Mouse (Mus musculus): ENCODE data around the gene Vwa5b1.

Vwa5b1 gene

GRCm38 (mm10) chr4:138635428-138636145, at the start of gene Vwa5b1:
Gene Vwa5b1 (minus strand): TSS chr4:138635884.
- no peak for DNase-seq

DNA sequence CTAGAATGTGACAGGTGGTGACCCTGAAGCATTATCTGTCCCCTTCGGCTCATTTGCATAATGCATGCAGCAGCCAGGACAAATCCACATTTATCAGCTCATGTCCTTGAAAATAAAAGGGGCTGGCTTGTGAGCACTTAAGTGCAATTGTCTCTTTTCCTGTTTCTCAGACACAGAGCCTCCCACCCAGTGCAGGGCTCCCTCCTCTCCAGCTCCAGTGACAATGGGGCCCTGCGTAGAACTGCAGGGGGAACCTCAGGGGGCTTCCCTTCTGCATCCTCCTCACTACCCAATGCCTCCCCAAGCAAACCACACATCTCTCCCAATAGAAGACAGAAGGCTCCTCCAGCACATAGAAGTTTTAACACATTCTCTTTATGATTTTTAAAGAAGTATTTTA, 47.1 kb upstream of the Vwa5b1 start:
- no peak for DNase-seq

DNA sequence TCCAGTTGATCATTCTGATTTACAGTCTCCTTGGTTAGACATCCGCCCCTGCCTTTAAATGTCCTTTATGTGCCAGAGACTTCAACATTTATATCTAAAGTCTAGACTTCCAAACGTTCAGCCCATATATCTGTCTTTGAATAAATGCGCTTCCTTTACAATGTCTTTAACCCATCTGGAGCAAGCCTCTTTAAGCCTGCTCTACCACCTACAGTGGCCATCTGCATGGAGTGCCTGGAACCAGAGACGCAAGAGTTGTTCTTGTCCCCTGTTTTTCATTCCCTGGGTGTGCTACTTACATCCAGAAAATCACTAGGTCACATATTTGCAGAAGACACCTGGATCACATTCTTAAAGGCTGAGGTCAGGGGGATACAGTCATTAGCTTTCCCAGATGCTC, 44.4 kb upstream of the Vwa5b1 start:
- no peak for DNase-seq

DNA sequence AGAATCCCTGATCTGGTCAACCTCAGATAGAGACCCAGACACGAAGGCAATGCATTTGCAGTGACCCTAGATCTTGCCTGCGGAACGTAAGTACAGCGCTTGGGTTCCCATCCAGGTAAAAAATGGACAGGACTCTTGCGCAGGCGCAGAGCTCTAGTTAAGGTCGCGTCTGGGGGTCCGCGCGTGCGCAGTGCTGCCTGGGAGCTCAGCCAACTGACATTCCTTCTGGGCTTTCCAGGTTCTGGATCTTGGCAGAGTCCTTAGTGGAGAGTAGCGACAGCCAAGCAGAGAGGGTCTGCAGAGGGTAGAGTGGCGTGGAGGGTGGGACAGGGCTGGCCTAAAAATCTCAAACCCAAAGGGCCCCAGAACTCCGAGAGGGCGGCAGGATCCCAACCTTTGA, 41.9 kb upstream of the Vwa5b1 start:
- peak; percentile 27 for DNase-seq

- DNase-seq, result peak; percentile 75
Observed at GRCm38 (mm10) chr4:138676480-138676879, 40.8 kb upstream of the Vwa5b1 start.

DNA sequence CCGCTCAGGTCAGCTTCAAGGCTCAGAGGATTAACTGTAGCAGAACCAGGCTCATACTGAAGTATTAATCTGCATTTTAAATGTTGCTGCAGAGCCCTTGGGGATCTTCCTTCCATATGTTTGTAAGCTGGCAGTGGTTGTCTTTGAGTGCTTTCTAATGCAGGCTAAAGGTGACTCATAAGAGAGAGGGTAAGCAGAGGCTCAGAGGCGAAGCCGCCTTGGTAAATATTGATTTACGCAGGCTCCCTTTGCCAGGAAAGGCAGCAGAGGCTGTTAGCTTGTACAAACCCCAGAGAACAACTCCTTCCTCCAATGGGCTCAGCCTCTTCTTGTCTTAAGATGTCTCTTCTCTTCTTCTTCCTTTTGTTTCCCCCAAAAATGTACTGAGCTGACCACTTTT, 36.5 kb upstream of the Vwa5b1 start:
- no peak for DNase-seq

DNA sequence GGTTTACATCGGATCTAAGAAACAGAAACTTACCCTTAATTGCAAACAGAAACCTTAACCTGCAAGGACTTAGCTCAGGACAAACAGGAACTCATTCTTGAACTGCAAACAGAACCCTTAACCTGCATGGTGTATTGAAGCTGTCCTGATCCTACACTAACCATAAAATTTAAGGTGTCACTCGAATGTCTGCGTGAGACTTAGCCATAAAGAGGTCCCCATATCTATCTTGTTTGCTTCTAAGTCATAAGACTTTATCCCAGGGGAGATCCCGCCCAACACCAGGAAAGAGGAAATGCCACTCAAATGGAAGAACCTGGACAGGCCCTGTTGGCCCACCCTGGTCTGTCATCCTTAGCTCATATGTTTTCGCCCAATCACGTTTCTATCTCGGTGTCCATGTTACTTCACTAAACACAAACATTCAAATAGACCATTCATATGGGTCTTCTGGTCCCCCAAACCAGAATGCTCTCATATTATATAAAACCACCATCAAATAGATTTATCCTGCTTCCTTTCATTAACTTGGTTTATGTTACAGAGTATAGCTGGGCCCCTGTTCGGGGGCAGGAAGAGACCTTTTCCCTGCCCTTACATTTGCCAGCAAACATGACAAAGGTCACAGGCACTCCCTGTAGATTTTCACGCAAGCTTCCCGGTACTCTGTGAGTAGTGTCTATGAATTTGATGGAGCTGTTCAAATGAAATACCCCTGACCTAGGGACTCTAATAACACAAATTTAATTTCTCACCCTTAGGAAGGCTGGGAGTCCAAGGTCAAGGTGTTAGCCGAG, 34.6 kb upstream of the Vwa5b1 start:
- DNase-seq, result no peak

- peak; percentile 18 for DNase-seq
Observed at GRCm38 (mm10) chr4:138666521-138666920, 30.8 kb upstream of the Vwa5b1 start.

- DNase-seq, result no peak
Observed at GRCm38 (mm10) chr4:138659936-138660602, 24.4 kb upstream of the Vwa5b1 start.

DNA sequence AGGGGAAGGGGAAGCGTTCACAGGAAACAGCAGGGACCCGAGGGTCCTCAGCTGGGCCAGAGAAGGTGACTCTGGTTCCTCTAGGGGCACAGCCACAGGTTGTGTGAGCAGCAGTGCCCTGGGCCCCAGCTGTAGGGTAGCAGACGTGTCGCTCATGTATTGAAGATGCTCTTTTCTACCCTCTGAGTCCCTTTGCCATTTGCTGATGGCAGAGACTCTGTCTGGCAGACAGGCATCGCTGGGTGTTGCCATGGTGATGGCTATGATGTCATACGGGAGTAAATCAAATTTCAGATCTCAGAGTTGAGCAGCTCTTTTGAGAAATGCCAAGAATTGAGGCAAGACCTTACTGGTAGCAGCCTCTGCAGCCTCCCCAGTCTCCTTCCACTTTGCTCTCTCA, 17.4 kb upstream of the Vwa5b1 start:
- no peak for DNase-seq

- no peak for DNase-seq
Observed at GRCm38 (mm10) chr4:138651881-138652280, 16.2 kb upstream of the Vwa5b1 start.

- DNase-seq, result peak; percentile 33
Observed at GRCm38 (mm10) chr4:138648096-138648635, 12.5 kb upstream of the Vwa5b1 start.

- no peak for DNase-seq
Observed at GRCm38 (mm10) chr4:138642272-138642671, 6.6 kb upstream of the Vwa5b1 start.

GRCm38 (mm10) chr4:138636146-138636511, 445 bp upstream of the Vwa5b1 start:
- DNase-seq, result no peak

DNA sequence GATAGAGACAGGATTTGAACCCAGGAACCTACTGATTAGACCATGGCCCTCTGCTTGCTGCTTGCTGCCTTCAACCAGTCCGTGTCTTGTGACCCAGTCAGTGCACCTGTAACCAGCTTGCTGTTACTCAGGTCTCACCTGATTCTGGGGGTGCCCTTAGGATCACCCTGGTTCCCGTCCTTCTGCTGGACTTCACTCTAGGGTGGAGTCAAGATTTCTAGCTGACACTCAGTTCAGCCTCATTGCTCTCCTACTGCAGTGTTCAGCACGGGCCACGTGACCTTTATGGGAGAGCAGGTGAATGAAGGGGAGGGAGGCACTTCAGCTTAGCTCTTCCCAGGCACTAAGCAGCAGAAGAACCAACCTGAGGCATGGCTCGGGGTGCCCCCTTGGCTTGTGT, 7.4 kb downstream of the Vwa5b1 start:
- DNase-seq, result peak; percentile 42

- no peak for DNase-seq
Observed at GRCm38 (mm10) chr4:138614454-138614853, 21.2 kb downstream of the Vwa5b1 start.

- peak; percentile 63 for DNase-seq
Observed at GRCm38 (mm10) chr4:138601926-138602325, 33.8 kb downstream of the Vwa5b1 start.

- peak; percentile 84 for DNase-seq
Observed at GRCm38 (mm10) chr4:138597904-138598347, 37.8 kb downstream of the Vwa5b1 start.

DNA sequence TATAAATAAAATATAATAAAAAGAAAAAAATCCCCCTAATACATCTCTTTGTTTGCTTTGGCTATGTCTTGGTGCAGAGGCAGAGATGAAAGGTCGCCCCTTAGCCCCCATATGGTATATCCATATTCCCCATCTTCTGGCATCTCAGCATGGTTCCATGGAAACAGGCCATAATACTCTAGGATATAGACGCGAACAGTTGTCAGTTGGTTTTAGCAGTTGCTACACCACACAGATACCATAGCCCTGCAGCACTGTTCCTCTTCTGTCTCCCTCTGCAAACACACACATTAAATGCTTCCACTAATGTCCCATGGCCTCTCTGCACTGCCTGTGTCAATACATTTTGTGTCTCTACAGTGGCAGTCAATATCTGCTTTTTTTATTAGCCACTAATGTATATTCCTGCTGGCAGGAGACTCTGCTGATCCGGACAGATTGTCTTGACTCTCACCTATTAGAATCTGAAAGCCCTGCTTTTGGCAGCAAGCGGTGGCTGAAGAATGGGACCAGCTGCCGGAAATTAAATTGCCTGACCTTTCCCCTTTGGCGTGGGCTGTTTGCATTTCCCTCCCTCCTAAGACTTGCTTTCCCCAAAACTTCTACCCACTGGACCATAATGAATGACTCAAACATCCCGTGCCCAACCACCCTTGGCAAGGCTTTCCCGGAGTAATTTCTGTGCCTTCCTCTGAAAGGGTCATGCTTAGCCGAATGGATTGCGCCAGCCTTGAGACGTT, 39.1 kb downstream of the Vwa5b1 start:
- DNase-seq, result peak; percentile 51

- DNase-seq, result no peak
Observed at GRCm38 (mm10) chr4:138584946-138585345, 50.7 kb downstream of the Vwa5b1 start.

DNA sequence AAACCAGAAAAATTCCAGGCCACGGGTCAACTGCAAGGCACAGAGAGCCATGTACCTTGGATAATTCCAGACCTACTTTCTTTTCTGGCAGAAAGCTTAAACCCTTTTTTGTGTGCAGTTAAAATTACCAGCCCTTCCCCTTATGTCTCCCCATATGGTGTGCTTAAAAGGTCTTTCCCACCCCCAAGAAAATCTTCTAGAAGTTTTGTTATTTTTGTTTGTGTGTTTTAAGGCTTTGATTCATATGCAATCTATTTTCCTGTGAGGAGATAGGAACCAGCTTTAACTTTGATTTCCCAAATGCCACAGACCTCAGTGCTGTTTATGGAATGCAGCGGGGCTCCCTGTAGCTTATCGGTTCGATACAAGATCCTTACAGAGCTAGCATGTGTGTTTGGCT, 53.2 kb downstream of the Vwa5b1 start:
- DNase-seq, result no peak

GRCm38 (mm10) chr4:138578406-138578805, 57.3 kb downstream of the Vwa5b1 start:
- DNase-seq, result no peak

DNA sequence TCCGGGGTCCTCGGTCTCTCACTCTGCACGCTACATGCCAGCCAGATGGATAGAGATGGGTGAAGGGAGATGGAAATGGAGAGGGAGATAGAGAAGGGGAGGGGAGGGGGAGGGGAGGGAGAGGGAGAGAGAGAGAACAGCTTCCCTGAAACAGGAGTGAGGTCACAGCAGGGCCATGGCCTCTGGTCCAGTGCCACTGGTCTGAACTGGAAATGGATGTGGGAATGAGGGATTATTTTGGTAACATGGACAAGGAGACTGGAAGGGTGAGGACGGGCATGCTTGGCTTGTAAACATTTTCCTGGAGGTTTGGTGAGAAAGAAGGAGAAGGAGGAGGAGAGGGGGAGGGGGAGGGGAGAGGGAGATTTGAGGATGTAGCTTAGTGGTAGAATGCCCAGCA, 59.0 kb downstream of the Vwa5b1 start:
- DNase-seq, result no peak
